Mouse (Mus musculus): ENCODE results near the gene Inca1.

- no peak for TF ChIP-seq CTCF (IDR thresholded peaks at IDR 0.05; ENCODE audit: borderline replicate concordance, insufficient read depth, low read length)
- TF ChIP-seq POLR2A (IDR thresholded peaks at IDR 0.05; ENCODE audit: low read depth, low read length) = no peak
Measured at GRCm38 (mm10) chr11:70638714-70639278, 61.2 kb downstream of the Inca1 start, which contains the start of gene Gp1ba.
